Mouse (Mus musculus) kidney, adult 2 months (tissue): Measurements from ENCODE around the gene Msmo1.

Experiments used
- CTCF ChIP-seq: fragments of 200-500 bp; conservative IDR thresholded peaks from 2 replicates; pipeline ENCODE4 v1.5.1; 2011; ENCODE audit warnings: low read depth, mild to moderate bottlenecking, control low read depth, low read length, moderate library complexity, mixed read lengths; ENCODE audit not compliant: insufficient read depth, insufficient read length
- POLR2A ChIP-seq: fragments of 200-500 bp; IDR thresholded peaks from one replicate; pipeline ENCODE4 v1.6.1; 2011; ENCODE audit warnings: low read depth, low read length, control low read depth

DNA sequence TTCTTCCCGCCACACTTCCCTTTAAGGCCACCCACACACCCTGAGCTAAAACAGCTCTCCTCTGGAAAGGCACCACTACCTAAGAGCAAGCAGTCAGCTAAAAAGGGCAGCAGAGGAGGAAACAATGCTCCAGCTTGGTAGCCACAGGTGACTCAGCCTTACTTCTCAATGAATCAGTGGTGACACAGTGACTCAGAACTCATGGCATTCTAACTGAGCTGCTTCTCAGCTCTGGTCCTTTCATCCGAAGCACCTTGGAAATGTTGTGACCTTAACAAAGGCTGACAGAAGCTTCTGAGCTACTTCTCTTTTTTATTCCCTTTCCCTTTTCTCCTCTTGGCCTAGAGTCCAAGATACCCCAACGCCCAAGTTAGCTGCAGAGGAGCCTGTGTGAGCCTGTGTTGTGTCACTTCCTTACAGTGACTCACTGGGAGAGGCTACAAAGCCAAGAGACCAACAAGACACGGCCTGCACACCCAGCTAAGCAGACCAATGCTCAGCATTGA, 7.3 kb downstream of the Msmo1 start:
- TF ChIP-seq CTCF (no peak), POLR2A (no peak)
